Mouse (Mus musculus) erythroblast, embryonic 14.5 days (primary cell): ENCODE data around the gene Socs7. TPM values are rescaled to one million over a fixed set of nuclear protein-coding genes. Genes with fewer than 3 reads are reported as not detected.
"Not testable (repeated sequence)": the region's sequence is repeated elsewhere in the genome, so short reads cannot be mapped to it uniquely, and the experiment has no call there.

ENCODE experiments used
- H3K27me3 ChIP-seq: 2 replicates; pipeline ENCODE4 v1.6.1; 2012; ENCODE audit warnings: inconsistent platforms; ENCODE audit not compliant: control insufficient read depth
- H3K36me3 ChIP-seq: 2 replicates; pipeline ENCODE4 v1.6.1; 2012; ENCODE audit warnings: mild to moderate bottlenecking, inconsistent platforms; ENCODE audit not compliant: control insufficient read depth
- H3K4me1 ChIP-seq: 2 replicates; pipeline ENCODE4 v1.6.1; 2012; ENCODE audit warnings: inconsistent platforms; ENCODE audit not compliant: control insufficient read depth
- H3K4me3 ChIP-seq: replicated peaks from 2 replicates; pipeline ENCODE3; 2012; ENCODE audit warnings: moderate library complexity, mild to moderate bottlenecking, inconsistent platforms
- H3K9me3 ChIP-seq: 2 replicates; pipeline ENCODE4 v1.6.1; 2012; ENCODE audit warnings: low read length, inconsistent platforms, mixed read lengths; ENCODE audit not compliant: control insufficient read depth
- GATA1 ChIP-seq: IDR thresholded peaks from 2 replicates; pipeline ENCODE4 v1.6.1; 2012; ENCODE audit warnings: low read length, inconsistent platforms, mixed read lengths
- TAL1 ChIP-seq: IDR thresholded peaks from 3 replicates; pipeline ENCODE4 v1.6.1; 2012; ENCODE audit warnings: low read length, inconsistent platforms, mixed read lengths
- polyA plus RNA-seq: library from polyadenylated mRNA; stranded (reverse); fragments of >175 nt; gene quantifications from 2 replicates; pipeline ENCODE4 v1.2.3, GENCODE M21; 2012

Gene Socs7
- polyA plus RNA-seq, 1 experiment = 0.19 TPM

GRCm38 (mm10) chr11:97352935-97353597 lies 9.3 kb upstream of the Socs7 start:
- H3K36me3 ChIP-seq = no peaks in the 10 kb centered on the region
- peaks cover 18% of the 10 kb centered on the region for H3K27me3 ChIP-seq
- no peaks in the 10 kb centered on the region for H3K9me3 ChIP-seq
- peaks cover 6% of the 10 kb centered on the region for H3K4me1 ChIP-seq
- no peak overlapping the region for H3K4me3 ChIP-seq
- no peak for TF ChIP-seq GATA1
- TF ChIP-seq TAL1 = no peak

GRCm38 (mm10) chr11:97354646-97355045 lies 7.7 kb upstream of the Socs7 start:
- peaks cover 4% of the 10 kb centered on the region for H3K4me1 ChIP-seq
- no peak overlapping the region for H3K4me3 ChIP-seq
- H3K36me3 ChIP-seq = no peaks in the 10 kb centered on the region
- TF ChIP-seq TAL1 (no peak), GATA1 (no peak)
- no peaks in the 10 kb centered on the region for H3K9me3 ChIP-seq
- H3K27me3 ChIP-seq = peaks cover 18% of the 10 kb centered on the region

- peaks cover 18% of the 10 kb centered on the region for H3K27me3 ChIP-seq
- H3K9me3 ChIP-seq = no peaks in the 10 kb centered on the region
- H3K36me3 ChIP-seq = no peaks in the 10 kb centered on the region
- TF ChIP-seq TAL1 (no peak), GATA1 (no peak)
- H3K4me3 ChIP-seq = no peak overlapping the region
- no peaks in the 10 kb centered on the region; the same call in 1 of the 2 replicates for H3K4me1 ChIP-seq
These were observed 7.1 kb upstream of the Socs7 start for GRCm38 (mm10) chr11:97355247-97355646.

- not testable (repeated sequence) for H3K9me3 ChIP-seq, H3K4me3 ChIP-seq, H3K36me3 ChIP-seq, H3K4me1 ChIP-seq
- peaks cover 17% of the 10 kb centered on the region for H3K27me3 ChIP-seq
These were observed 4.7 kb upstream of the Socs7 start for GRCm38 (mm10) chr11:97357663-97358062.

GRCm38 (mm10) chr11:97362649-97362942 lies 245 bp downstream of the Socs7 start:
- Histone ChIP-seq H3K4me3 (peak overlapping the region; percentile 77), H3K9me3 (no peaks in the 10 kb centered on the region), H3K4me1 (peaks cover 41% of the 10 kb centered on the region), H3K36me3 (peaks cover 8% of the 10 kb centered on the region), H3K27me3 (no peaks in the 10 kb centered on the region)
- no peak for TF ChIP-seq TAL1
- TF ChIP-seq GATA1 = no peak

GRCm38 (mm10) chr11:97362943-97363643 lies 742 bp downstream of the Socs7 start:
- peaks cover 42% of the 10 kb centered on the region for H3K4me1 ChIP-seq
- peak overlapping the region; percentile 77 for H3K4me3 ChIP-seq

GRCm38 (mm10) chr11:97363644-97363995 lies 1.3 kb downstream of the Socs7 start:
- Histone ChIP-seq H3K4me1 (peaks cover 44% of the 10 kb centered on the region), H3K9me3 (no peaks in the 10 kb centered on the region), H3K4me3 (peak overlapping the region; percentile 77), H3K36me3 (peaks cover 17% of the 10 kb centered on the region), H3K27me3 (no peaks in the 10 kb centered on the region)
- TF ChIP-seq GATA1 (no peak; the same call in 1 of the 2 replicates), TAL1 (no peak)

More at GRCm38 (mm10) chr11:97362943-97363643, 742 bp downstream of the Socs7 start:
- no peak for TF ChIP-seq GATA1
- no peaks in the 10 kb centered on the region for H3K27me3 ChIP-seq
- H3K36me3 ChIP-seq = peaks cover 12% of the 10 kb centered on the region
- no peaks in the 10 kb centered on the region for H3K9me3 ChIP-seq

GRCm38 (mm10) chr11:97365556-97365955 lies 3.2 kb downstream of the Socs7 start:
- TF ChIP-seq GATA1 = no peak
- no peak for TF ChIP-seq TAL1
- Histone ChIP-seq H3K36me3 (peaks cover 20% of the 10 kb centered on the region), H3K4me1 (peaks cover 45% of the 10 kb centered on the region), H3K9me3 (no peaks in the 10 kb centered on the region), H3K4me3 (no peak overlapping the region), H3K27me3 (no peaks in the 10 kb centered on the region)

- TF ChIP-seq TAL1 (no peak), GATA1 (no peak)
- Histone ChIP-seq H3K4me3 (no peak overlapping the region), H3K27me3 (no peaks in the 10 kb centered on the region), H3K36me3 (peaks cover 35% of the 10 kb centered on the region), H3K9me3 (no peaks in the 10 kb centered on the region), H3K4me1 (peaks cover 31% of the 10 kb centered on the region)
These were observed 6.2 kb downstream of the Socs7 start for GRCm38 (mm10) chr11:97368501-97368900.
